Mouse (Mus musculus) CH12.LX (cell line): ENCODE data around the gene Brinp2.

Experiments
- BHLHE40 ChIP-seq: IDR thresholded peaks from 2 replicates; pipeline ENCODE4 v1.6.1; 2011; ENCODE audit warnings: mild to moderate bottlenecking, low read depth, low read length, improper control_type of control experiment
- CHD1 ChIP-seq: IDR thresholded peaks from 2 replicates; pipeline ENCODE4 v1.6.1; 2012; ENCODE audit warnings: low read depth, low read length, improper control_type of control experiment, inconsistent platforms
- CHD2 ChIP-seq: IDR thresholded peaks from 2 replicates; pipeline ENCODE4 v1.6.1; 2011; ENCODE audit warnings: low read length, improper control_type of control experiment
- CTCF ChIP-seq, 2 experiments: IDR thresholded peaks in 1 of 2; conservative IDR thresholded peaks in 1 of 2; 2 replicates each; pipeline ENCODE4 v1.5.1; 2011 to 2012; ENCODE audit warnings: low read depth in 2 of 2, low read length in 2 of 2, improper control_type of control experiment in 1 of 2, inconsistent platforms in 1 of 2, mild to moderate bottlenecking in 1 of 2, moderate library complexity in 1 of 2
- E2F4 ChIP-seq: IDR thresholded peaks from 2 replicates; pipeline ENCODE4 v1.6.1; 2011; ENCODE audit warnings: low read depth, low read length, improper control_type of control experiment; ENCODE audit not compliant: insufficient replicate concordance
- EP300 ChIP-seq: IDR thresholded peaks from 2 replicates; pipeline ENCODE4 v1.6.1; 2011; ENCODE audit warnings: low read length, improper control_type of control experiment
- HCFC1 ChIP-seq: IDR thresholded peaks from 2 replicates; pipeline ENCODE4 v1.6.1; 2012; ENCODE audit warnings: low read depth, mild to moderate bottlenecking, inconsistent platforms, low read length, improper control_type of control experiment
- JUND ChIP-seq: conservative IDR thresholded peaks from 2 replicates; pipeline ENCODE4 v1.6.1; 2011; ENCODE audit warnings: low read depth, low read length, improper control_type of control experiment
- MXI1 ChIP-seq: IDR thresholded peaks from 2 replicates; pipeline ENCODE4 v1.6.1; 2011; ENCODE audit warnings: mild to moderate bottlenecking, low read depth, low read length, improper control_type of control experiment
- NELFE ChIP-seq: IDR thresholded peaks from 2 replicates; pipeline ENCODE4 v1.6.1; 2011; ENCODE audit warnings: low read depth, low read length, improper control_type of control experiment
- POLR2A ChIP-seq: IDR thresholded peaks from 2 replicates; pipeline ENCODE4 v1.6.1; 2011; ENCODE audit warnings: low read depth, mild to moderate bottlenecking, improper control_type of control experiment, low read length
- RCOR1 ChIP-seq: conservative IDR thresholded peaks from 2 replicates; pipeline ENCODE4 v1.6.1; 2012; ENCODE audit warnings: low read depth, mild to moderate bottlenecking, inconsistent platforms, low read length, improper control_type of control experiment
- USF1 ChIP-seq: IDR thresholded peaks from 2 replicates; pipeline ENCODE4 v1.6.1; 2014; ENCODE audit warnings: low read depth, mild to moderate bottlenecking, inconsistent platforms, low read length, improper control_type of control experiment
- ZNF384 ChIP-seq: IDR thresholded peaks from 2 replicates; pipeline ENCODE4 v1.6.1; 2012; ENCODE audit warnings: low read depth, low read length, improper control_type of control experiment, inconsistent platforms

DNA sequence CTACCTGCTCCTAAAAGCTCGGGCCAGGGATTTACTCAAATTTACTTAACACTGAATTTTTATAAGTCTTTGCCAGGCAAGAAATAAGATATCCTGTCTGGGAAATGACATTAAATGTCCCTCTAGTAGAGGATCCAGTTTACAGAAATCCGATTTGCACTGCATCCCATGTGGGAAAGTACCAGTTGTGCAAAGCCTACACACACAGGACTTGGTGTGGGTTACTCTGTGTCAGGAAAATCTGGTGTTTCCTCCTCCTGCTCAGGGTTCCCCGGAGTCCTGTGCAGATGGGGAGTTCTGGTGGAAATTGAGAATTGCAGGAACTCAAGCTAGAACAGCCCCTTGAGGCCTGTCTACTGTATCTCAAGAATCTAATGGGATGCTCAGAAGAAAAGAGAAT is 70.9 kb downstream of the Brinp2 start:
- TF ChIP-seq POLR2A (no peak), HCFC1 (no peak), ZNF384 (no peak), EP300 (no peak), JUND (no peak), CHD2 (no peak), NELFE (no peak), BHLHE40 (no peak), CTCF (conservative IDR thresholded peaks at IDR 0.05 in 1 of 2, IDR thresholded peaks at IDR 0.05 in 1 of 2; ENCODE audit: low read depth in 2 of 2, low read length in 2 of 2) (no peak), USF1 (no peak), CHD1 (no peak), MXI1 (no peak), RCOR1 (no peak), E2F4 (no peak)
